Mouse (Mus musculus) layer of hippocampus, adult 9-11 months (tissue): ENCODE measurements around the gene Prss29.

ENCODE experiments used
- DNase-seq: peaks from one replicate; pipeline ENCODE4 v3.0.0; 2022

The Prss29 gene

GRCm38 (mm10) chr17:25361291-25361690 lies 42.8 kb downstream of the Prss29 start:
- no peak for DNase-seq

- no peak for DNase-seq
Measured at GRCm38 (mm10) chr17:25363726-25364125, 45.3 kb downstream of the Prss29 start.

GRCm38 (mm10) chr17:25366005-25366404 lies 47.6 kb downstream of the Prss29 start, which contains the start of gene Tpsb2:
Gene Tpsb2, plus strand, starts transcription at chr17:25366305.
- no peak for DNase-seq

- no peak for DNase-seq
Measured at GRCm38 (mm10) chr17:25368973-25369372, 50.5 kb downstream of the Prss29 start, which contains the start of gene Tpsg1. Gene Tpsg1, plus strand, starts transcription at chr17:25369273.
